Mouse (Mus musculus) forebrain, embryonic 10.5 days (tissue): Measurements from ENCODE around the gene Mindy2. TPM values are rescaled to one million over a fixed set of nuclear protein-coding genes. Genes with fewer than 3 reads are reported as not detected.

Experiments
- polyA plus RNA-seq: library from polyadenylated mRNA; unstranded; fragments of >200 nt; fragmentation: Nextera tagmentation; extraction: Ambion mirVana; gene quantifications from 2 replicates; pipeline ENCODE4 v1.2.1, GENCODE M21; 2016

The Mindy2 gene
- polyA plus RNA-seq, 1 experiment from 2014 or later: 4.2 TPM

Other genes starting within 250 kb of the Mindy2 start
- 226 and 234 TPM in 2 replicates for gene Ccnb2, start 235.6 kb downstream of the Mindy2 start, polyA plus RNA-seq
- gene Rnf111, start 153.4 kb downstream of the Mindy2 start, polyA plus RNA-seq: 27.7 and 29.2 TPM in 2 replicates
- 61.0 and 61.7 TPM in 2 replicates for gene Sltm, start 114.4 kb downstream of the Mindy2 start, polyA plus RNA-seq
- gene Gm10642, start 923 bp downstream of the Mindy2 start, polyA plus RNA-seq: 0.30 TPM in 1 of 2 replicates, not detected in the other
- 60.6 and 63.5 TPM in 2 replicates for gene Adam10, start 21.8 kb upstream of the Mindy2 start, polyA plus RNA-seq